Mouse (Mus musculus) brain, embryonic 14.5 days (tissue): ENCODE measurements at regions not wholly inside any gene's neighbourhood (a gene's known extent, or its start where the extent isn't known, plus 50 kb on each side); places are given as distances from the start of the nearest gene placed in this dataset.

Experiments
- DNase-seq: peaks from one replicate; pipeline ENCODE4 v3.0.0-alpha.2; 2011; ENCODE audit warnings: low read depth
- CTCF ChIP-seq: fragments of 200-500 bp; IDR thresholded peaks from 2 replicates; pipeline ENCODE4 v1.5.1; 2012; ENCODE audit warnings: inconsistent platforms, mild to moderate bottlenecking, moderate library complexity, borderline replicate concordance; ENCODE audit not compliant: insufficient read depth, insufficient read length; ENCODE audit errors: extremely low read depth
- POLR2A ChIP-seq: fragments of 200-500 bp; IDR thresholded peaks from 2 replicates; pipeline ENCODE4 v1.6.1; 2012; ENCODE audit warnings: mild to moderate bottlenecking, inconsistent platforms, borderline replicate concordance; ENCODE audit not compliant: poor library complexity, insufficient read depth, insufficient read length, severe bottlenecking; ENCODE audit errors: extremely low read depth

DNA sequence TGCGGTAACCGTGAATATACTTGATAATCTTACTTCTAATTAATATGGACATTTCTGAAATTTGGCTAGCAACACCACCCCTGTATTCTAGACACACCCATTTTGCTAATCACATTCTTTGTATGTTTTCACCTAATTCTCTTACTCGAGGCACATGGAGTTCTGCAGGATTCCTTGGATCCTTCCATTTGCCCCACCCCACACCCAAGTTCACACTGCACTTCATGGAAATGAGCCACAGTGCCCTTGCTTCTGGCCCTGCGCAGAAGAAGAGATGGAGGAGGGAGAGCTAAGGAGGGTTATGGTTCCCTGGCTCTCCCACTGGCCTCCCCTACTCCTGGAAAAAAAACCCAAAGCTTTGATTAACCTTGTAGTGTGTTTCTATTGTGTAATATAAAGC lies 487.9 kb upstream of the Tnp1 start:
- no peak for DNase-seq
- TF ChIP-seq POLR2A (no peak), CTCF (no peak)

DNA sequence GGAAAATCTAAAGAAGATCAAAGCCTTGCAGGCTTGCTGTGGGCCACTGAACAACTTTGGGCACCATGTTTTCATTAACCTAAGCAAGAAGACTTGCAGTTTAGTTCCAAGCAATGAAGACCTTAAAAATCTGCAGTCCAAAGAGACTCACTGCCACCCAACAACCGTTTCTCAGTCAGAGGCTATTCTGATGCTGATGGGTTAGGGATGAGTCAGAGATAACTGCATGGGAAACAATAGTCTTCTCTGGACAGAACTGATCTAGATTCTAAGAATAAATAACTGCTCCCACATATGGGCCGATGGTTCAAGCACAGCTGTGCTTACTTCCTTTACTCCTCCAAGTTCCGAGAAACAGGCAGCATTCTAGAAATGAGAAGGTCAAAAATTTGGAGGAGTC lies 485.0 kb upstream of the Tnp1 start:
- TF ChIP-seq POLR2A (no peak), CTCF (no peak)
- no peak for DNase-seq

DNA sequence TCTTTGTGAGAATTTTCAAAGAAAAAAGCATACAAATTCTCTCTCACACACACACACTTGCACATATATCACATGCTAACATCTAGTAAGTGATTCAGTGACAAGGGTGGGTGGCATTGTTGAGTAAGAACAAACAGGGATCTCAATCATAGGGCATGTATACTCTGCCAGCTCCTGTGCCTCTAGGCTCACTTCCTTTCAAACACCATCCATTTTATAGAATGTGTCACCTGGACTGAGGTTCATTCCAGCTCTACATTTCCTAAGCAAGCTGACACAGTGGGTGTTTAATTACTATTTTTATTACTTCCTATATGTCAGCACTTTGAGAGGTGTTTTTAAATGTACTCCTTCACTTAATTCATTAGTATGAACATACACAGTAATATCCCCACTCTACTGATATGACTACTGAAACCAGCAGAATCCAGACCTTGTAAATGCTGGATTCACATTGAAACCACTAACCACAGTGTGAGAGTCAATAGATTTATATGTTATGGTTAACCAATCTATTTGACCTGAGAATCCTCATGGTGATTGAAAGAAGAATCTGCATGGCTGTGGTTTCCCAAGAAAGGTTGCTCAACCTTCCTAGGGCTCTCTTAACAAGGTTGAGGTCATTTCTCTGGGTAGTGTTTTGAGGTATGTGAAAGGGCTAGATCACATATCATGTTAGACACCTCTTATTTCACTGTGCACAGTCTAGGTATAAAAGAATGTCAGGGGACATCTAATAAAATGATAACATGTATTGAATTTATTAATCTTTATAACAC lies 480.5 kb upstream of the Tnp1 start:
- no peak for TF ChIP-seq CTCF
- no peak for TF ChIP-seq POLR2A
- DNase-seq = no peak

DNA sequence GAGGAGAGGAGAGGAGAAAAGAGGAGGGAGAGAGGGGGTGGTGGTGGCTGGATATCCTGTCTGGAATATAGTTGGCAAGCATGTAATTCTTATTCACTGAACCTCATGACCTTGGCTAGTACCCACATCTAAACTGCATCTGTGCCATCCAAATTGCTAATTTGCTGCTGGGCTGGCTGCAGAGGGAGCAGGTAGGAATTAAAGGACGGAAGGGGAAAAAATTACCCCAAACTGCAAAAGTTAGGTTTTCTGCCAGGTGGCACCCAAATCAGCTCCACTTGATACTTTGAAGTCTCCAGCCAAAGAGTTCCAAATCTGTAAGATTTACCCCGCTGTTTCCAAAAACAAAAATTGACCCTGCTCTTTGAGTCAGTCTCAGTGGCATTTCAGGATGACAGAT lies 466.2 kb upstream of the Tnp1 start:
- TF ChIP-seq POLR2A = no peak
- no peak for TF ChIP-seq CTCF
- DNase-seq = no peak

DNA sequence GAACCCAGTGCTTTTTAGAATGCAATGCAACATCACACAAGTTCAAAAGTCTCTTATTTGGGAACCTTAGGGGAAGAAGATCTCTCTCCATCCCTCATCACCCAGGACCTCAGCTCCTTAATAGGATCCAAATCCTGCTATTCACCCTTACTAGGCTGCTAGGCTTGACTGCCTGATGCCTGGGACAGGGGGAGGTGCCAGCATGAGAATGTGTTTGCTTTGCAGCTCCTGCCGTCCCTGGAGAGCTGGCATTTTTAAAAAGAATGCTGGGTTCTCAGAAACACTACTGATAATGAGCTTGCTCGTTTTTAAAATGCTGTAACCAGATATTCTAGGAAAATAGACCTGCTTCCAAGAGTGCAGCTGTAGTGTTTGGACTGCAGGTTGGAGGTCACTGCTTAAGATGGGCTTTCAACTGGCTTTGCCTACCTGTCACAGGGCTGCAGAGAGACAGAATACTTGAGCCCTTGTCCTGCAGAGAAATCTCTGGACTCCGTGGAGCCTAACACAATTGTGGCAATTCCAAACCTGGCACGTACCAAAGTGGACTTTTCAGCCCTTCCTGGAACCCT lies 463.7 kb upstream of the Tnp1 start:
- TF ChIP-seq POLR2A (no peak), CTCF (no peak)
- DNase-seq = peak; percentile 5

DNA sequence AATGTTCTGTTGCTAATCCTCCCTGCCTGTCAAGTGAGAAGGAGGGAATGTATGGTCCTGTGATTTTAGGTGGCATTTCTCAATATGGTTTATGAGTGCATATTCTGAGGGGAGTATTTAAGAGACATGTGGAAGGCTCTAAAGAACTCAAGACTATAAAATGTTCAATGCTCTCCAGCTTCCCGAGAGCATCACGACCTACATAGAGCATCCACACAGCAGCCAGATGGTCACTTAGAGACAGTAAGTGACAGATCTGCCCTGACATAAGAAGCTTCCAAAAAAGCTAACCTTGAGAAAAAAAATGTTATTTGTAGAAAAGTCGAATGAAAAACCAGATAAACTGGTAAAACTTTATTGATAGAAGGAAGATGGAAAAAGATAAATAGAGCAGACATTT lies 444.9 kb upstream of the Tnp1 start:
- TF ChIP-seq CTCF (no peak), POLR2A (no peak)
- no peak for DNase-seq

DNA sequence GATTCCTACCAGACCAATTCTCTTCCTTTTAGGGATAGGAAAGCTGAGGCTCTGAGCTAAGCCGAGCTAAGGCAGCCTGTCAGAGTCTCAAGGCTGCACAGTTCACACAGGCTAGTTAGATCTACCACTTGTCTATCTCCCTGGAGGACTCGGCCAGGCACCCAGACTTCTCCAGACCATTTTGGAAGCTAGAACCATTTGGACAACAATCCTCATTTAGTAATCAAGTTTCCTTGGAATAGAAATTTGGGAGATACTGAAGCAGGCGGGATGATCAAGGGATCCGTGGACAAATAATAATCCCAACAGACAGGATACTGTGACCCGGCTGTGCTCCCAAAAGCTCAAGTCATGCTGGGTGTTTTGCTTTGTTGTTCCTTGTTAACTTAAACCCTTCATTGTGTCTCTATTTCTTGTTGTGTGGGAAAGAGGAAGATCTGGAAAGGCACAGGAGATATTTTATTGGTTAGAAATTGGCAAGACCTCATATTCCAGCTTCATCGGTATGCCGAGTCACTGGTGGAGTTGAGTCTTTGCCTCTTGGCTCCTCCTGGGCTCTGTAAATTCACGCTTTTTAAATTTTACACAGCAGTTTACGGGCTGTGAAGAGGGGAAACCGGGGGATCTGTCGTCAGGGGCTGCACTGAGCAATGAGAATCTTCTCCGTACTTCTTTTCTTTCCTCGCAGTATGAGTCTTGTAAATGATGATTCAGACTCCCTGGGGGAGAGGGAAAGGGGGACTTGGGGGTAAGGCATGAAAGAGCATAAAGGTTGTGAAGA lies 444.2 kb upstream of the Tnp1 start:
- TF ChIP-seq CTCF (no peak), POLR2A (no peak)
- no peak for DNase-seq

DNA sequence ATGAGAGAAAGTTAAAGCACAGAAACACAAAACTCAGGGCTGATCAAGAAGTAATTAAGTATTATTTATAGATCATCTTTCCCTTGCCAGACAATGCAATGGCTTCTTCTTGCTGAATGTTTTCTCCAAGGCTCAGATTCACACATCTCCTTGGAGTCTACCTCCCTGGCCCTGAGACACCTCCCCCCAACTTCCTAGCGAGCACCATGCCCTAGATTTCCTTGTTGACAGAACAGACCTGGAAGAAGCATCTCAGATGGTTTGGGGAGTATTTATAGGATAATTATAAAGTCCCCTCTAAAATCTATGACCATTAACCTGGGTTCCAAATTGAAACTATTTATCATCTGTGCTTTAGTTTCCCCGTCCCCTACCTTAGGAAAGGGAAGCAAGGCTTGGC lies 441.6 kb upstream of the Tnp1 start:
- no peak for TF ChIP-seq CTCF
- TF ChIP-seq POLR2A = no peak
- DNase-seq = no peak

DNA sequence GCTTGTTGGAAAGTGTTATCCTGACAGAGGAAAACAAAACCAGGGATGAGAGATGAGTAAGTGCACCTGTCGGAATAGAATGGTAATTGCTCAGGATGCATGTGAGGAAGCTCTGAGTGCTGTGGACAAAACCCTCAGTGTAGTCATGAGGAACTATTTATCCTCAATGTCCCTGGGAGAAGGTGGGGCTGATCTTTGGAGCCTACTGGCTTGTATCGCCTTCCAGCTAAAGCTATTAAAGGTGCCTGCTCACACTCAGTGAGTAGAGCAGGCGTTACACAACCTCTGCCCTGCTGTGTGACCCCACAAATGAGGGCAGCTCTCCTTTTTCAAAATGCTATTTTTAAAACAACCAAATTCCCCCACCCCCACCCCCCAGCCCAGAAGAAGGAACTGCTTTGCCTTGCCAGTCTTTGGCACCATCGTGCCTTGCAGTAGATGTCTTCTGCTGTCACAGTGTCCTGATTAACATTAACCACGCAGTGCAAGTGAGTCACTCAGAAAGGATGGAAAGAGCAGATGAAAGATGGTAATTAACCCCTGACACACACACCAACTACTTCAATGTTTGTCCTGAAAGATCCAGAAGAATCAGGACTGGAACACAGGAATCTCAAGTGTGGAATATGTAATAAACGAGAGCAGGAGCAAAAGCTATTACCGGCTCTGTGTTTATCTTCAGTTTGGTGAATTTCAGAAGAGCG lies 440.8 kb upstream of the Tnp1 start:
- no peak for DNase-seq
- TF ChIP-seq POLR2A (no peak), CTCF (no peak)

DNA sequence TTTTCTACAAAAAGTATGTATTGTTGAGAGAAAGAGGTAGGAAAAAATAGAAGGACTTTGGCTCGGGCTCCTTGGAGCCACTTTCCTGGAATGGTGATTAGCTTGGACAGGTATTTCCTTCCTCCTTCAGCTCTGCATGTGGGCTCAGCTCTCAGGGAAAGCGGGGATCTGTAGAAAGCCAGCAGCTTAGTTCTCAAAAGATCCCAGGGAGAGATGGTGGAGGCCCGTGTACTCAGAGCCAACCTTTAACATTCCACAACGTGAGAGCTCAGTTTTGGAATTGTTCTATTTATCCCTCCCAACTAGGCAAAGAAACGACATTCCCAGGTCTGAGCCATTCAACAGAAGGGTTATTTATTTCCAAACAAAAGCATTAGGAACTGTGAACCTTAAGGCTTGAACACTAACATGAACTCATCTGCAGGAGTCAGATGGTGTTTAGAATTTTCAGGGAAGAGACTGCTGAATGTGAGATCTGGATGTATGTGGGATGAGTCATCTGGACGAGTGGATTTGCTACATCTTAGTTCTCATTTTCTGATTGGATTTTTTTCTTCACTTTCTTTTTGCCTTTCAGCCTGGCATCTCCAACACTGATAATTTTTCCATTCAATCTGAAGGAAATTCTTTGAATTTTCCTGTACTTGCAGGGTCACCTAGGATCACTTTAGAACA lies 428.6 kb upstream of the Tnp1 start:
- DNase-seq = no peak
- TF ChIP-seq CTCF = no peak
- TF ChIP-seq POLR2A = no peak

DNA sequence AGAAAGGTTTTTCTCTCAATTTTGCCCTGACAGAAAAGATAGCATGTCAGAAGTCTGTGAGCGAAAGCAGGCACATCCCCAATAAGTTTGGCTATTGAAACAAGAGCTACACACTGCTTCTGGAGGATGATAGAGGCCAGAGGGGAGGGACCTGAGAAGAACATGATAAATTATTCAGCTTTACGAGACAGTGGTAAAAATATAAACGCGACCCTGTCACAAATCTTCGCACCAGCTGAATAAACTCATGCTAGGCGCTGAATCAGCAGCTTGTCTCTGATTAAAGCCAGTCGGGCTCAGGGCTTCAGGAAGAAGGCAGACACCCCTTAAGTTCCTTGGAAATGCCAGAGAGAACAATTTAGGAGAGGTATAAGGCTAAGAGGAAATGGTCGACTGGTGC lies 422.7 kb upstream of the Tnp1 start:
- peak; percentile 5 for DNase-seq
- no peak for TF ChIP-seq CTCF

DNA sequence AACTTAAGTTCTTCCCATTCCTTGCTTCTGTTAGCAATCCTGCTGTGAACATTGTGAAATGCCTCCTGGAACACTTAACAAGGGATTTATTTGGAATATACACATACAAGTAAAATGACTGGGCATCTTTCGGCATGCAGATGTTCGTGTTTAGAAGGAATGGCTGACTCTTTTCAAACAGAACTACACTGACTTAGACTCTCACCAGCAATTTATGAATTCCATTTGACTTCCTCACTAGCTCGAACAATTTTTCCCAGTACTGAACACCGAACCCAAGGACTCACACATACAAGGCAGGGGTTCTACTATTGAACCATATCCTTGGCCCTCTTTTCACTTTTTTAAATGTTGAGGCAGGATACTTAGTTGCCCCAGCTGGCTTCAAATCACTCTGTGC lies 412.4 kb upstream of the Tnp1 start:
- TF ChIP-seq CTCF = no peak
- no peak for TF ChIP-seq POLR2A
- DNase-seq = no peak
